Mouse (Mus musculus) heart, postnatal 0 days (tissue): Measurements from ENCODE around the gene Ksr1.

Experiments
- CTCF ChIP-seq: IDR thresholded peaks from 2 replicates; pipeline ENCODE4 v1.5.1; 2016; ENCODE audit warnings: antibody characterized with exemption, control low read depth, low read depth
- EP300 ChIP-seq: IDR thresholded peaks from 2 replicates; pipeline ENCODE4 v1.6.1; 2016; ENCODE audit warnings: antibody characterized with exemption, low read depth

DNA sequence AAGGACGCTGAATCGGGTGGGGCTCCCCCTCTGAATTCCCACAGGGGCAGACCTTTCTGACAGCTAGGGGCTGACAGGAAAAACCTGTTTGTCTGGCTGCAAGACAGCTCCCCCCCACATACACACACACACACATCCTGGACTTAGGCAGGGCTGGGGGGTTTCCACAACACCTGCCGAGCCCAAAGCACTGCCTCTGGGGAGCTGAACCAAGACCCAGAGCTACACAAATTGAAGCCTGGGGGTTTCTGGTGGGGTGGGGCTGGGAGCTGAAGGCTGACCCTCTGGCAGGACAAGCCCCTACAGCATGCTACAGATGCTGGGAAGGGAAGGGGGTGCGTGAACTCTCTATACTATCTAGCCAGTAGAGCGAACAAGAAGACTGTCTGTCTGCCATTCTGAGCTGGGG lies 42.7 kb downstream of the Ksr1 start:
- TF ChIP-seq CTCF = no peak
- no peak for TF ChIP-seq EP300
